Mouse (Mus musculus) intestine, embryonic 15.5 days (tissue): ENCODE data around the gene Ryr3. TPM values are rescaled to one million over a fixed set of nuclear protein-coding genes. Genes with fewer than 3 reads are reported as not detected.

Experiments
- ATAC-seq: fragments of 200-750 bp; cut with Nextera tagmentation; 2 replicates; pipeline ENCODE4 v1.8.0; 2017; ENCODE audit warnings: moderate TSS enrichment, moderate library complexity
- H3K27ac ChIP-seq: fragments of 300-500 bp; sonication (generic); 2 replicates; pipeline ENCODE4 v1.5.1; 2015; ENCODE audit warnings: mild to moderate bottlenecking, inconsistent platforms
- H3K27me3 ChIP-seq: fragments of 300-500 bp; sonication (generic); replicated peaks from 2 replicates; pipeline ENCODE4 v1.6.1; 2015; ENCODE audit warnings: inconsistent platforms
- H3K36me3 ChIP-seq: fragments of 300-500 bp; sonication (generic); 2 replicates; pipeline ENCODE4 v1.6.1; 2015; ENCODE audit warnings: inconsistent platforms
- H3K4me1 ChIP-seq: fragments of 300-500 bp; sonication (generic); replicated peaks from 2 replicates; pipeline ENCODE4 v1.6.1; 2015; ENCODE audit warnings: inconsistent platforms
- H3K4me2 ChIP-seq: fragments of 300-500 bp; sonication (generic); replicated peaks from 2 replicates; pipeline ENCODE4 v1.6.1; 2015; ENCODE audit warnings: mild to moderate bottlenecking, inconsistent platforms
- H3K4me3 ChIP-seq: fragments of 300-500 bp; sonication (generic); replicated peaks from 2 replicates; pipeline ENCODE4 v1.5.1; 2015; ENCODE audit warnings: inconsistent platforms
- H3K9ac ChIP-seq: fragments of 300-500 bp; sonication (generic); 2 replicates; pipeline ENCODE4 v1.6.1; 2015; ENCODE audit warnings: inconsistent platforms
- H3K9me3 ChIP-seq: fragments of 300-500 bp; sonication (generic); 2 replicates; pipeline ENCODE4 v1.6.1; 2016; ENCODE audit warnings: inconsistent platforms
- WGBS: fragments of 180-500 bp; shearing (Covaris S2); methylation state at CpG from one replicate; pipeline ENCODE4 v1.1.7; 2015; 5-methylcytosine and 5-hydroxymethylcytosine counted together
- polyA plus RNA-seq: library from polyadenylated mRNA; unstranded; fragments of >200 nt; fragmentation: Nextera tagmentation; extraction: Ambion mirVana; gene quantifications from 2 replicates; pipeline ENCODE4 v1.2.1, GENCODE M21; 2015

The Ryr3 gene
- polyA plus RNA-seq, 1 experiment from 2014 or later, result 1.5 TPM

DNA sequence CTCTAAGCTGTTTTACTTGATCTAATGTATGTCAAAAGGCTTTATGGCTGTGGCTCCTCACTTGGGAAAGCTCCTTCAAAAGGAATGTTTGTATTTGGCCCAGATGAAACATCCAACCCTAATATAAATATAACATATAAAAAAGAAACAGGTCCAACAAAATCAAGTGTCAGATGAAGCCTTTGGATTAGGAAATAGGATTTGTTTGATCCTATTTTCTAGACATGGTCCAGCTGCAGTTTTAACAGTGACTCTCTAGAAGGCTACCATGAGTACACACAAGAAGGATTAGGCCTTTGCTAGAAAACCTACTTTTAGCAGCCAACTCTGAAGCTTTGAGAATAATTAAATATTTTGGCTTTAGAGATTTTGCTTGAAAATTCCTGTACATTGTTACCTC is 38.8 kb downstream of the Ryr3 start:
- Histone ChIP-seq H3K4me3 (no peak overlapping the region), H3K4me2 (no peak overlapping the region), H3K36me3 (no peaks in the 10 kb centered on the region), H3K27me3 (no peaks in the 10 kb centered on the region), H3K9ac (no peak overlapping the region), H3K27ac (no peak overlapping the region), H3K4me1 (no peaks in the 10 kb centered on the region), H3K9me3 (no peaks in the 10 kb centered on the region)
- ATAC-seq, result no peak

DNA sequence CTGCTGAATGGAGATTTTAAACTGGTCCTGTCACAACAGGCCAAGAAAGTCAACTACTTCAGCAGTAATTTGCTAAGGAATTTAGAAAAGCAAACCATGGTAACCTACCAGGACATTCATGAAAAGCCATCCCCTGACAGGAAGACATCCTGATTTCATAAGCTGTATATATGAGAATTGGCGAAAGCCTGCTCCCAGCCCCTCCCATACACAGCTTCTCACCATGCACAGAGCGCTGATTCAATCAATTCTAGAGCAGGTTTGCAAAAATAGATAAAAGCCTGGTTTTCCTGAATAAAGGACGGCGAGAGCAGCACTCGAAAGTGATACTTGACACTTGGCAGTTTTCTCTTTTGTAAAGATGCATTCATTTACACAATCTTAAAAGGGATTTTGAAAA is 40.6 kb downstream of the Ryr3 start:
- no peaks in the 10 kb centered on the region for H3K27me3 ChIP-seq
- no peak overlapping the region for H3K4me3 ChIP-seq
- ATAC-seq, result no peak
- H3K36me3 ChIP-seq, result no peaks in the 10 kb centered on the region
- H3K27ac ChIP-seq, result no peak overlapping the region
- WGBS, result 86% methylated on average over 5 of the region's 5 CpGs
- no peaks in the 10 kb centered on the region for H3K9me3 ChIP-seq
- no peak overlapping the region for H3K4me2 ChIP-seq
- H3K4me1 ChIP-seq, result no peaks in the 10 kb centered on the region
- no peak overlapping the region for H3K9ac ChIP-seq

DNA sequence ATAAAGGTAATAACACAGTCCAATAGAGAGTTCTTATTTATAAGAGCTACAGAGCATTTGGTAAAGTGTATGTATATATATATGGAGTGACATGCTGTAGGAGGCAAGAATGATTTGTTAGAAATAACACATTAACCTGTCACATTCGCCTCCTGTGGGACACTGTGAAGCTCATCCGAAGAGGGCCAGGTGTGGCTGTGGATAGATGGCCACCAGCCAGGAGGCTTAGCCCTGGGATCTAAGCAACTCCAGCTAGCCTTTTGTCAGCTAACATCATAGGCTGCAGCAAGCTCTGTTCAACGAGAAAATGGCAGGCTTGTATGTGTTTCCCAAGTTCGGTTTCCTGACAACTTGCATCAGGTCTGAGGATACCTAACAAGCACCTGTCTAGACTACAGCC is 48.8 kb downstream of the Ryr3 start:
- Histone ChIP-seq H3K27ac (no peak overlapping the region), H3K4me3 (no peak overlapping the region), H3K27me3 (no peaks in the 10 kb centered on the region), H3K4me2 (no peak overlapping the region), H3K4me1 (no peaks in the 10 kb centered on the region), H3K9me3 (no peaks in the 10 kb centered on the region), H3K36me3 (no peaks in the 10 kb centered on the region), H3K9ac (no peak overlapping the region)
- no peak for ATAC-seq
- 81% methylated on average over 4 of the region's 4 CpGs for WGBS

DNA sequence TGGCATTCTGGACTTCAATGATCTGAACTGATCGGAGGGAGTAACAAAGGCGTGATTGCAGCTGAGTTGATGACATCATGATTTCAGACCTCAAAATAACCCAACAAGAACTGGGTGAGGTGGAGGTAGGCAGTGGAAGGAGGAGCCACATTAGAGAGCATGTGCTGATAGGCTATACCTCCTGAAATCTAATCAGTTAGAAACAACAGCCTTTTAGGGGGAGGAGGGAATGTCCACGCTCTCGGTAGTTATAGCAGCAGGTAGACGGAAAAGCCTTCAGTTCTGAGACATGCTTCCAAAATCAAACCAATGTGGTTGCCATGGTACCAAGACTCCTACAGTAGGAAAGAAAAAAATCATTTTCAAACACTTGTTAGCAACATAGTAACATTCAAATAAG is 55.4 kb downstream of the Ryr3 start:
- ATAC-seq, result no peak
- Histone ChIP-seq H3K9ac (no peak overlapping the region), H3K4me2 (no peak overlapping the region), H3K27me3 (no peaks in the 10 kb centered on the region), H3K36me3 (no peaks in the 10 kb centered on the region), H3K9me3 (no peaks in the 10 kb centered on the region), H3K4me3 (no peak overlapping the region), H3K27ac (no peak overlapping the region), H3K4me1 (no peaks in the 10 kb centered on the region)
- WGBS, result 84% methylated on average over 5 of the region's 5 CpGs

DNA sequence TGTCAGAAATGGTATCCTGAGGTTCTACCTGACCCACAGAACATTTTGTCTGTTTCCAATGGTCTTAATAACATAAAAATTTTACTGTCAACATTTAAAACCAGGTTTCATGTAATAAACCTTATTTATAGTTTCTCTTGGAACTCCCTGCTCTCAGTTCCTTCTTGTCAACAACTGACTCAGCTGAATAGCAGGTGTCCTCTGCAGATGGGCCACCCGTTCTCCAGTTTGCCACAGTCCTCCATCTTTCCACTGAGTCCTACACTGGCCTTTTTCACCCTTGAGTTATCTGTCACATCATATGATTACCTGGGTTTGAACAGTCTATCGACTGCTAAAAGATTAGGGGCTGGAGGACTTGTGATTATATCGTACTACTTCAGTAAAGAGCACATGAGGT is 79.1 kb downstream of the Ryr3 start:
- Histone ChIP-seq H3K27me3 (no peaks in the 10 kb centered on the region), H3K36me3 (no peaks in the 10 kb centered on the region), H3K4me1 (no peaks in the 10 kb centered on the region), H3K4me2 (no peak overlapping the region), H3K27ac (no peak overlapping the region), H3K9ac (no peak overlapping the region), H3K9me3 (no peaks in the 10 kb centered on the region), H3K4me3 (no peak overlapping the region)
- 83% methylated on average over 3 of the region's 3 CpGs for WGBS
- ATAC-seq, result no peak

DNA sequence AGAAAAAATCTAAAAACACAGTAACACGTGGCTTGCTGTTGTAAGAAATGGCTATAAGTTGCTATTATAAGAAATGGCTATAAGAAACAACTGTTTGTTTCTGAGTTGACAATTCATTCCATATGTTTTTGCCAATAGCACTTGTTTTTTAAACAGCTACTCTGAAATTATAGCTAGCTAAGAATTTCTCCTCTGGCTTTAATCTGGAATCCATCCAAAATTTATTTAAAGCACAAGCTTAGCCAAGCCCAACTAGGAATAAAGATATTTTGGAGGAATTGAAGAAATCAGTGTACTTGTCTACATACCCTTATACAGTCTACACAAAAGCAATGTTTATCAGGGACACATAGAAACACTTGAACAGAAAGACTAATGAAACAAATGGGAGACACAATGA is 93.4 kb downstream of the Ryr3 start:
- Histone ChIP-seq H3K4me2 (no peak overlapping the region), H3K27me3 (no peaks in the 10 kb centered on the region), H3K27ac (no peak overlapping the region), H3K9me3 (no peaks in the 10 kb centered on the region), H3K36me3 (no peaks in the 10 kb centered on the region), H3K4me3 (no peak overlapping the region), H3K4me1 (no peaks in the 10 kb centered on the region), H3K9ac (no peak overlapping the region)
- no peak for ATAC-seq
- 50% methylated on average over 1 of the region's 1 CpGs for WGBS

DNA sequence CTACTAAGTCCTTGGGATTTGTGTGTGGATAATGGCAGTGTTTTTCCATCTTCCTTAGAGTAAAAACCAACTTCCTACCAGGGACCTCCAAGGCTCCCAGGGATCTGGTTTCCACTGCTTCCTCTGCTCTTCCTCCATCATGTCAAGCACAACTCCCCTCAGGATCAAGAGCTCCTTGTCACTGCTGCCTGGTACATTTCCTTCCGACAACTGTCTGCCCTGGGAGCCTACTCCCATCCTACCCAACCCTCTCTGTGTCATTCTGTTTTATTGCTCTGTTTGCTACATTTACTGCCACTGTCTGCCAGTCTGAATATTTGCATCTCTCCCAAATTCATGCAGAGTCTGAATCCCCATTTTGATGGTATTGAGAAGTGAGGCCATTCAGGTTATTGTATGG is 97.8 kb downstream of the Ryr3 start:
- Histone ChIP-seq H3K27ac (no peak overlapping the region), H3K36me3 (no peaks in the 10 kb centered on the region), H3K9me3 (no peaks in the 10 kb centered on the region), H3K4me3 (no peak overlapping the region), H3K27me3 (no peaks in the 10 kb centered on the region), H3K9ac (no peak overlapping the region), H3K4me1 (no peaks in the 10 kb centered on the region), H3K4me2 (no peak overlapping the region)
- ATAC-seq, result no peak
- 35% methylated on average over 1 of the region's 1 CpGs for WGBS

DNA sequence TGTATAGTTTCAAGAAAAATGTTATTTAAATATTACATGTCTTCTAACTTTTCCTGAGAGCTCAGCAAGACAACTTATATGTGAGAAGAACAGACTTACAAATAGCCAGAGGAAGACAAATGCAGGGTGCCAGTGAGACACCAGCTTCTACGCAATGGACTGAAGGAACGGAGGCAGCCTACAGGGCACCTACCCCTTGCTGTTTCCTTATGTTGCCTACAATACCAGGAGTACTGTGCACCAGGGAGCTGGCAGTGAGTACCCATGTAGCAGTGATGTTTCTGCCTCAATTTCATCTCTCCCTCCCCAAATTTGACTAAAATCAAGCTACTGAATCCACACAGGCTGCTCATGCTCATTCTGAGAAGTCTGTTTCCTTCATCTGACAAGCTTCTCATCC is 100.1 kb downstream of the Ryr3 start:
- 96% methylated on average over 2 of the region's 2 CpGs for WGBS
- no peak for ATAC-seq

DNA sequence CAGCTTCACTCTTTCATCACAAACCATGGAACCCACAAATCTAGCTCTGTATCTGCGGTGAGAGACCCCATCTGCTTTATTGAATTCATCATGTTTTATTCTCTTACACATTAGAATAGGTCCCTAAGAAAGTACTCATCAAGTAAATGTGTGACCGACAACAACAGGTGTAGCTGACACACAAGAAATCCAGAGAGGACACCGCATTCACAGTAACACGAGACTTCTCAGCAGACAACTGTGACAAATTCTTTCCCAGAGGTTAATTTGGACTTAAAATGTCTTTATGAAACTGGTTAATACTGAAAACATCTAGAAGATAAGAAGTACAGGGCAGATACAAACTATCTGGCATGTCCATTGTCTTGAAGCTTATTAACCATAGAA is 101.0 kb downstream of the Ryr3 start:
- Histone ChIP-seq H3K27me3 (no peaks in the 10 kb centered on the region), H3K4me1 (no peaks in the 10 kb centered on the region), H3K9ac (no peak overlapping the region), H3K27ac (no peak overlapping the region), H3K36me3 (no peaks in the 10 kb centered on the region), H3K4me2 (no peak overlapping the region), H3K9me3 (no peaks in the 10 kb centered on the region), H3K4me3 (no peak overlapping the region)
- ATAC-seq, result no peak
- WGBS, result 89% methylated on average over 4 of the region's 4 CpGs

More for the DNA sequence above, 100.1 kb downstream of the Ryr3 start:
- no peaks in the 10 kb centered on the region for H3K27me3 ChIP-seq
- no peaks in the 10 kb centered on the region for H3K9me3 ChIP-seq
- no peak overlapping the region for H3K4me3 ChIP-seq
- H3K36me3 ChIP-seq, result no peaks in the 10 kb centered on the region
- H3K9ac ChIP-seq, result no peak overlapping the region
- no peak overlapping the region for H3K27ac ChIP-seq
- no peak overlapping the region for H3K4me2 ChIP-seq
- H3K4me1 ChIP-seq, result no peaks in the 10 kb centered on the region

DNA sequence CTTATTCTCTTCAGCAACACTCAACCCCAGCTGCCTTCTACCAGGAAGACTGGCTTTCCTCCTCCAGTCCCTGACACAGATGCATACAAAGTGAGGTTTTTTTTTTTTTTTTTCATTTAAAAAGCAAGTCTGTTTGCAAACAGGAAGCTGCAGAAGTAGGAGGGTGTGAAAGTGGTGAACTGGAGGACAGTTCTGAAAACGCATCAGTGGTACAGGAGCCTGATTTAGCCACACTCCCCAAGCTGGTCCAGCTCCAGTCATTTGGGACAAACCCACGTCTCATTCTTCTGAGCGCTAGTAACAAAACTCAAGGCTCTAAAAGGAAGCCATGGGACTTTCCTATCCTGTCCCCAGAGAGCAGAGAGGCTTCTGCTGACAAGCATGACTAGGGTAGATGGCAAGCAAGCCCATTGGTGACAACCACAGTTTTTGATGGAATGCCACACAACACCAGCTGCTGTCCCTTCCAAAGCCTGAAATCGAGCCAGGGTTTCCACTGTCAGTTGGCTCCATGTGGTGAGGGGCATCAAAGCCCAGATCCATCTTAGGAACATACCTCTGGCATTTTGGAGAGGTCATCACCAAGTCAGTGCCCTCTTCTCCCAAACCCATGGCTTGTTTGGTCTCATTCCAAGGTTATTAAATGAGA is 101.5 kb downstream of the Ryr3 start:
- no peak overlapping the region for H3K27ac ChIP-seq
- no peaks in the 10 kb centered on the region for H3K27me3 ChIP-seq
- no peaks in the 10 kb centered on the region for H3K9me3 ChIP-seq
- H3K4me3 ChIP-seq, result no peak overlapping the region
- no peak for ATAC-seq
- no peaks in the 10 kb centered on the region for H3K36me3 ChIP-seq
- WGBS, result 80% methylated on average over 4 of the region's 4 CpGs
- H3K4me1 ChIP-seq, result no peaks in the 10 kb centered on the region
- H3K9ac ChIP-seq, result no peak overlapping the region
- no peak overlapping the region for H3K4me2 ChIP-seq

DNA sequence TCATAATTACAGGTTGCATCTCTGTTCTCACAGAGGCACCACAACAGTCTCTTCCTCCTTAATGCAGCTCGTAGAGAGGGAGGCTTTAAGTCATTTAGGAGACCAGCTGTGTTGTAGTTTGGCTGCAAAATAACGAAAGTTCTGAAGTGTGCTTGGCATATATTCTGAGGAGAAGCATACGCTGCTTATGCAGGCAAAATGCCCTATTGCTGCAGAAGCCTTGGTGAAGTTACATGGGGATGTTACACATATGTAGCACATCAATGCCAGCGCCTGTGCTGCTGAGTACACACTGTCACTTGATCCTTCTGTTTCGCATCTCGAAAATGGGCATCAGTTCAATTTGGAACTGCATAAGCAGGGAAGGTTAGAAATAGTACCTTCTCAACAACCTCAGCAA is 112.3 kb downstream of the Ryr3 start:
- no peaks in the 10 kb centered on the region for H3K36me3 ChIP-seq
- no peak for ATAC-seq
- 84% methylated on average over 6 of the region's 6 CpGs for WGBS
- H3K9ac ChIP-seq, result no peak overlapping the region
- H3K27ac ChIP-seq, result no peak overlapping the region
- H3K9me3 ChIP-seq, result no peaks in the 10 kb centered on the region
- no peak overlapping the region for H3K4me2 ChIP-seq
- no peak overlapping the region for H3K4me3 ChIP-seq
- H3K27me3 ChIP-seq, result no peaks in the 10 kb centered on the region
- no peaks in the 10 kb centered on the region for H3K4me1 ChIP-seq

DNA sequence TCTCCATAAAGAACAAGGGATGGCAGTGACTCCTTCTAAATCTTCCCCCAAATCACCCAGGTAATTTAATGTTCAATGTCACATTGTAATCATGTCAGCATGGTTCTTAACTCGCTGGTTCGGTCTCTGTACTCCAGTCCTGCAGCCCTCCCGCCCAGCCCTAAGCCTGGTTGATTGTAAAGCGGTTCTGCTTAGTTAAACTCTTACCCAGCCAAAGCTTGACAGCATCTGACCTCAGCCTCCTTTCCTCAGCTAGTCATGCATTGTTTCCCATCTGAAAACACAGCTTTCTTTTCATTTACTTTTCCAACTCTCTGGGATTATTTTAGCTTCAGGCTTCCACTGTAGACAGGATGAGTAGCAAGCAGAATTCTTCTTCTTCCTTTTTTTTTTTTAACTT is 121.7 kb downstream of the Ryr3 start:
- 78% methylated on average over 4 of the region's 4 CpGs for WGBS
- no peaks in the 10 kb centered on the region for H3K36me3 ChIP-seq

DNA sequence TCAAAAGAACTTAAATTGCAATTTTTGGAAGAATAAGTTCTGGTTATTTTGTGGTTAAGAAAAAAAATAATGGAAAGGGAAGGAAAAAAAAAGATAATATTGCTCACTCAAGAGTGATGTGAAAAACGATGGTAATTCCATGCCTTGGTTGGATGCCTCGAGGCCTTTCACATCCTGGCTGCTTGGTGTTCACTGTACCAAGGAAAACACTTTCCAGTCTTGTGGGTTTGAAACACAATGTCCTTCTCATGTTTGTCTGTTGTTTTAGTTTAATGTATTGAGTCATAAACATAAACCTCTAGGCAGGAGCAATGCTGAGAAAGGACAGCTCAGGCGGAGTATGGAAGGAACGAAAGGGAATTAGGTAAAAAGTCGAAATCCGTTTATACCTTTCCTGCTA is 122.8 kb downstream of the Ryr3 start:
- Histone ChIP-seq H3K36me3 (no peaks in the 10 kb centered on the region), H3K9ac (no peak overlapping the region), H3K4me3 (no peak overlapping the region), H3K4me1 (no peaks in the 10 kb centered on the region), H3K4me2 (no peak overlapping the region), H3K27ac (no peak overlapping the region), H3K9me3 (no peaks in the 10 kb centered on the region), H3K27me3 (no peaks in the 10 kb centered on the region)
- no peak for ATAC-seq
- WGBS, result 96% methylated on average over 6 of the region's 6 CpGs

More for the DNA sequence above, 121.7 kb downstream of the Ryr3 start:
- H3K27ac ChIP-seq, result no peak overlapping the region
- H3K4me1 ChIP-seq, result no peaks in the 10 kb centered on the region
- no peaks in the 10 kb centered on the region for H3K9me3 ChIP-seq
- H3K4me3 ChIP-seq, result no peak overlapping the region
- H3K4me2 ChIP-seq, result no peak overlapping the region
- no peak overlapping the region for H3K9ac ChIP-seq
- no peak for ATAC-seq
- H3K27me3 ChIP-seq, result no peaks in the 10 kb centered on the region
